Mouse (Mus musculus) left cerebral cortex, adult 2 months (tissue): ENCODE results near the gene Bmper. TPM values are rescaled to one million over a fixed set of nuclear protein-coding genes. Genes with fewer than 3 reads are reported as not detected.

Source experiments
- DNase-seq, 2 experiments: peaks; one replicate each; pipeline ENCODE4 v3.0.0; 2021 to 2022; ENCODE audit warnings: low spot score in 2 of 2, mixed read lengths in 1 of 2; ENCODE audit errors: extremely low spot score in 1 of 2
- H3K27ac ChIP-seq: fragments of 200-600 bp; 2 replicates; pipeline ENCODE4 v1.8.1; 2022
- H3K4me3 ChIP-seq: fragments of 200-600 bp; 2 replicates; pipeline ENCODE4 v1.8.1; 2022
- CTCF ChIP-seq: fragments of 200-600 bp; IDR thresholded peaks from 2 replicates; pipeline ENCODE4 v1.8.1; 2022; ENCODE audit warnings: antibody characterized with exemption, mild to moderate bottlenecking, moderate library complexity
- intact Hi-C: fragments of 180-260 bp; cut with DNase I; formaldehyde crosslinking; loops from one replicate; pipeline ENCODE4 v1.15.1; 2025
- total RNA-seq, 2 experiments: library from RNA; stranded (reverse); gene quantifications; 2 replicates each; pipeline ENCODE4 v1.2.3; 2021

The Bmper gene
- total RNA-seq, 2 experiments from 2014 or later, result 6.9 to 8.6 TPM

DNA sequence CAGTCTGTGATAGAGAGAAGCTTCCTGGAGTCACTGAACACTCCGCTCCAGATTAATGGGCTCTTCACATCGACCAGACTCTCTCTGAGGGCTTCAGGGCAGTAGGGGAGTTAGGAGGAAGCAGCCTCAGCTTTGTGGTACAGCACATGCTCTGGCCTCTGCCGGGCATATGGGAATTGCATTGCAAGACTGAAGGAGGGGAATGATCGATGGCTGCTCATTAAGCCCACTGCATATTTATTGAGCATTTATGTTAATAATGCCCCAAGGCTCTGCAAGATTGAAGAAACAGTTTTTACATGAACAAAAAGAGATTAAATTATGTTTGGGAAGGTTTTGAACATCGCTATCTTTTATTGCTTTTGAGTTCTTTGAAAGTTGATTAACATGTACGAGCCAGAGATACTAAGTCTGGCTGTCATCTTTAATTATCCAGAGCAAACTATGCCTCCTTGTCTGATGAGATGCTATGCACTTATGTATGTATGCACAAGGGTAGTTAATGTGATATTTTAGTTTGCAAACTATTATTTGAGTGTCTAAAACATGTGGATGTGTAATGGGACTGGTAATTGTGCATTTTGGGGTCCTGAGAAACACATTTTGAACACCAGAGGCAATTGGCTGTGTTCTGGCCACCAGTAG is 13.9 kb downstream of the Bmper start:
- no peak for DNase-seq
- intact Hi-C loops, result no loop called here
- Histone ChIP-seq H3K27ac (no peak overlapping the region), H3K4me3 (no peak overlapping the region)
- TF ChIP-seq CTCF, result no peak

DNA sequence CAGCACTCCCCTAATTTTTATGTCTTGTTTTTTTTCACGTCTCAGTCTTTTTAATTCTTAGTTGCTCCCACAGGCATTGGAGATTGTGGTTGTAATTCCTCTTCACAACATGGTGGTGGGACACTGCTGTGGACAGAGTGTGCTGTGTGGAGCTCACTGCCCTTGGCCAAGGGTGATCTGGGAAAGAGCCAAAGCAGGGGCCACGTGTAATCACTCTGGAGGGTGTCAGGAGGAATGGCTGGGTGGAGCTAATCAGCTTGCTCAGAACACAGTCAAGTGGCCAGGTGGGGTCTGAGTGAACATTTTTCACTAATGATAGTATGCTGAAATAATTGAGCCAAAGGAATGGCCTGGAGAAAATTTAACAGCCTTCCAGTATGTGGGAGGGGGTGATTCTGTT is 16.1 kb downstream of the Bmper start:
- Histone ChIP-seq H3K27ac (no peak overlapping the region), H3K4me3 (no peak overlapping the region)
- no peak for DNase-seq
- intact Hi-C loops, result no loop called here
- no peak for TF ChIP-seq CTCF

DNA sequence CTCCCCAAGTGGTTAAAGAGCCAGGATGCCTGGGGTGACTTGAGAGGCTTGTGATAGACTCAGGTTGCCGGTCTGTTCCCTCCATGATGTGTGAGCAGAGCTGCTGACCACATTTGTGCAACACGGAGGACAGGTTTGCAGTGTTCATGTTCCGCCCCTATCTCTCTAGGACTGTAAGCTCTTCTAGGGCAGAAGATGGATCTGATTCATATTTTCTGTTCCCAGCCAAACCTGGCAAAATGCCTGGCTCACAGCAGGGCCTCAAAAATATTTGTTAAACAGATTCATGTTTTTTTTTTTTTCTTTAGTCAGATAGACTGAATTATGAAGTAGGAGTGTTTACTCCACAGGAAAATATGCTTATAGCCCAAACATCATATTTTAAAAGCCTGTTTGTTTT is 20.0 kb downstream of the Bmper start:
- no peak for DNase-seq
- intact Hi-C loops, result no loop called here
- TF ChIP-seq CTCF, result no peak
- H3K27ac ChIP-seq, result no peak overlapping the region
- no peak overlapping the region for H3K4me3 ChIP-seq

DNA sequence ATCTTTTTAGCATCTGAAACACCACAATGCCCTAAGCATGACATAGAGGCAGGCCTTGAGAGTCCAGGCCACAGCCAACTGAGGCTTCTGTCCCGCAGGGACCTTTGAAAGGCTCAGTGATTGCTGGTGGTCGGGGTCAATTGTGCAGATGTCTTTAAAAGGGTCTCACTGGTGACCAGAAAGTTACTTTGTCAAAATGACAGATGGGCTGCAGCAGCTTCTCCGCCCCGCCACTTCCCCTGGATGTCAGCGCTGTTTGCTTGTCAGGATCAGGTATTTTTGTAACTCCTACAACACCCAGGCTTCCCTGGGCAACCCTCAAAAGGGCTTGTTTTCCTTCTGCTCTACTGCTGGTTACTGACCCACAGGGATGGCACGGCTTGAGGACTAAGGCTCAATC is 21.0 kb downstream of the Bmper start:
- no peak overlapping the region for H3K27ac ChIP-seq
- TF ChIP-seq CTCF, result no peak
- intact Hi-C loops, result no loop called here
- DNase-seq, result no peak
- no peak overlapping the region for H3K4me3 ChIP-seq

DNA sequence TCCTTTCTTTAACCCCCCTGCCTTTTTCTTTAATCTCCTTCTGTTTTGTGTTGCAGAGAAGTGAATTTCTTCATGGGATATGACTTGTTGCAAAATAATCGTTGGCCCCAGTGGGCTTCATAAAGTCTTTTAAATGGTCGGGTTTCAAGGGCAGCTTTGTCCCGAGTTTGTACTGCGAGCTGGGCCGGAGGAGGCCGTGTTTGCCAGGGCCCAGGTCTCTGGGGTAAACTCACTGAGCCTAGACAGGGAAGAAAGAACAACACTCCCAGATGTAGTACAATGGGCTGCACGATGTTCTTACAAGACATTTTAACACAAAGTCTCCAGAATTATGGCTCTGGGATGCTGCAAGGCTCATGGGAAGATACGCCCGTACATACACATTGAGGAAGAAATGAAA is 23.5 kb downstream of the Bmper start:
- no peak for TF ChIP-seq CTCF
- H3K4me3 ChIP-seq, result no peak overlapping the region
- no peak overlapping the region for H3K27ac ChIP-seq
- DNase-seq, result no peak
- intact Hi-C loops, result no loop called here

DNA sequence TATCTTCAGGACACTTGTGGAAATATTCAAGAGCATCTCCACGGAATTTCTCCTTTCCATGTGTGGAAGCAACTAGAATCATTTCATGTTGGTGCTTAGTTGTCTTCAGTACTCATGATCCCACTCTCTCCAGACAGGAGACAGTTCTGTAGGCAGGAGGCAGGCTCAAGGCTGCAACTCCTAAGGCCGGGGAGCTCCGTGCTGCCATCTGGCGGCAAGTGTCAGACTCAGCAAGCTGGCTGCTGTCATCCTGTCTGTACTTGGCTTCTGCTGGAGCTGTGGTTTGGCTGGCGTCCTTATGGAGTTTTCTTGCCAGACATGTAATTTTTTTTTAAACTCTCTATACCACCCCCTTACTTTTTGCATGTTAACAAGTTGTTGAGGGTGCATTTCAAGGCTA is 27.1 kb downstream of the Bmper start:
- DNase-seq, result peak; percentile 77 to 83
- intact Hi-C loops, result loop anchor here (1.0 to 10.0 kb wide), 3 partner anchors 223 to 693 kb away; no protein-coding TSS in a partner anchor
- Histone ChIP-seq H3K4me3 (no peak overlapping the region), H3K27ac (no peak overlapping the region)
- TF ChIP-seq CTCF, result peak; percentile 97

DNA sequence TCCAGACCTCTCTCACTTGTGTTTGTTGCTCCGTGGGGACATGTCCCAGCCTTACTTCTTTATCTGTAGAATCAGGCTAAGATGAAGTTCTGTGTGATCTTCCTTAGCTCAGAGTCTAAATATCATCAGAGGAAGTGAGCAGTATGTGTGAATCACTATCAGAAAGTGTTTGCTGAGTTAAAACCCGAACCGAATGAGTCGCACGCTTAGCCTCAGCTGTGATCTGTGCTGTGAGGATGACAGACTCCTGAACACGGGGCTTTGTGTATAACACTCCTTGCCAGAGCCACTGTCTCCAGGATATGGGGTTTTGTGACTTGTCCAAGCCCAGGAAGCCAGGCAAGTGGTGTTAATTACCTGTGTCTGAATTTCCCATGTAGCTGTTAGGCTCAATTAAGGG is 28.1 kb downstream of the Bmper start:
- intact Hi-C loops, result loop anchor here (2.0 to 10.0 kb wide), 2 partner anchors 224 to 546 kb away; no protein-coding TSS in a partner anchor
- no peak overlapping the region for H3K27ac ChIP-seq
- DNase-seq, result no peak
- no peak for TF ChIP-seq CTCF
- H3K4me3 ChIP-seq, result no peak overlapping the region

DNA sequence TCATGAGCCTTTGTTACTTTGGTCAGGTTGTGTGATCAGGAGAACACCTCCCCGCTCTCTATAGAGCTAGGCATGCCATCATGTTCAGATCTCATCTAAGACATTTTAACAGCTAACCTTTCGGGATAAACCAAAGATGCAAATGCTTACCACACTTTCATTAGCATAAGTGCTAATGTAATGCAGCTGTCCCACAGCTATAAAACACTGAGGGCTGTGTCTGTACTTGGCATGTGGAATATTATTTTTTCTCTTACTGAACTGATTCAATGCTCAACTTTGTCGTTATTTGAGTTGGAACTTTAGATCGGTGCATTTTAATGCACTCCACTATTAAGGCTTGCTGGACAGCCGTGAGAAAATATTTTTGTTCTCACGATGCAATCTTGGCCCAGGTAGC is 30.7 kb downstream of the Bmper start:
- TF ChIP-seq CTCF, result no peak
- Histone ChIP-seq H3K4me3 (no peak overlapping the region), H3K27ac (no peak overlapping the region)
- DNase-seq, result no peak
- intact Hi-C loops, result loop anchor here (10.0 kb wide), 1 partner anchor 549 kb away; no protein-coding TSS in a partner anchor

DNA sequence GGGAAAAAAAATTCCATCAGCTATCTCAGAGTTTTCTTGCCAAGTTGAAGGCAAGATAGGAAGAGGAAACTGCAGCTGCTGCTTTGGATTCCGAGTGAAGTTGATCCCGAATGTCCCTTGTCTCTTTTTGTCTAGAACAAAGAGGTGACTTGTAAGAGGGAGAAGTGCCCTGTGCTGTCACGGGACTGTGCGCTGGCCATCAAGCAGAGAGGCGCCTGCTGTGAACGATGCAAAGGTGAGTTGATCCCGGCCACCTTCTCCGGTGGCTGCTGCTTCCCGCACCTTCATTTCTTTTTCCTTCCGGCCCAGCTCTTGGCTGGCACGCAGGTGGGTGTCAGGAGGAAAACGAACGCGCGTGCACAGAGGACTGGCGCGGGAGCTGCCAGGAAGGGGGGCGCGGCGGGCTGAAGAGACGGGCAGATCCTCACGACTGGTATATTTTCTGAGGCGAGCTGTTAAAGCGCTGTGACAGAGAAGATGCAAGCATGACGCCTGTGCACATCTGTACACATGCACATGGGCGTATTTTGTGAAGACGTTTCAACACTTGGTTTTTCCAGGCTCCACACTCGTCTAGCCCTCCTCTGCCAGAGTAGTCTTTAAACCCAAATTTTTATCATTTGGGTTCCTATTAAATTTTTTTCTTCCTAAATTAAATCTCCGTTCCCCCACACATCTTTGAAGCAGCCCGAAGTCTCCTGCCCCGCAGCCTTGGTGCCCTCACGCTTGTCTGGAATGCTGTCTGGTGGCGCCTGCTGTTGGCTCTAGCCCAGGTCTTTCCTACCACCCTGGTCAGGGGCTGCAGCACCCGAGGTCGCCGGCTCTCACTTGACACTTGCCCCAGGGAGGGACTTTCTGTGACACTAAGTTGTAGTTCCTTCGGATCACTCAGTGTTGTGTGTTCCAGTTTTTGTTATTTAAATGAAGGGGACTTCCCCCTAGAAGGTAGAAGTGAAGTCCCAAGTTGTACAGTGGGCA is 31.6 kb downstream of the Bmper start:
- Histone ChIP-seq H3K27ac (no peak overlapping the region), H3K4me3 (peak overlapping the region; percentile 45)
- no peak for TF ChIP-seq CTCF
- DNase-seq, result peak in 1 of 2 experiments; percentile 40
- intact Hi-C loops, result loop anchor here (10.0 kb wide), 1 partner anchor 550 kb away; no protein-coding TSS in a partner anchor

DNA sequence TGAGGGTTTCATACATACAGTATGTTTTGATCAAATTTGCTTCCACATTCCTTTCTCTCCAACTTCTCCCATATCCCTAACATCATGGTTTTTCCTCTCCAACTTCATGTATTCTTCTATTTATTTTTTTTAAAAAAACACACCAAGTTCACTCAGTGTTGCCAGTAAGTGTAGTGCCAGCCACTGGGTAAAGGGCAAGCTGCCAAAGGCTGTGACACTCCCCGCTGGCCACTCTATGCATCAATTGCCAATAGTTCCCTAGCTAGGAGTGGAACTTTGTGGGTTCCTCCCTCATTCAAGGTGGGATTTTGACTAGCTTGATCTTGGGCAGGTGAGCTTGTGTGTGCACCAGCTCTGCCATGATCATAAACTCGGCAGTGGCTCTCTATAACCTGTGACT is 33.0 kb downstream of the Bmper start:
- no peak for TF ChIP-seq CTCF
- H3K27ac ChIP-seq, result no peak overlapping the region
- no peak overlapping the region for H3K4me3 ChIP-seq
- DNase-seq, result no peak
- intact Hi-C loops, result loop anchor here (10.0 kb wide), 1 partner anchor 551 kb away; no protein-coding TSS in a partner anchor

DNA sequence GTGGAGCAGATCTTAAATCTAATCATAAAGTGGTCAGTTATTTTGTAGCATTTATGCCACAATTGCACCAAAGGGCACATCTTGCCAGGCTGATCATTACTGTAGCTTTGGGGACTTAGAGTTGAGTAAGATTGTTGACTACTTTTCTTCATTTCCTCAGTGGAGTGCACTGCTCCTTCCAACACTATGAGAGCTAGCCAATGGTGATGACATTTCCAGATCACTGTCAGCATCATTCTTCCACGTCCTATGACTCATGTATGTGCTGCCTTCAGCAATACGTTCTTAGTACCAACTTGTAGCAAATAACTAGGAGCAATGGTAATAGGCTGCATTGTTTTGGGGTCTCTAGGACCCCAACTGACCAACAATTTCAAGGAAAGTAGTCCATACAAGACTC is 33.7 kb downstream of the Bmper start:
- H3K4me3 ChIP-seq, result no peak overlapping the region
- H3K27ac ChIP-seq, result no peak overlapping the region
- no peak for TF ChIP-seq CTCF
- DNase-seq, result no peak
- intact Hi-C loops, result loop anchor here (10.0 kb wide), 1 partner anchor 552 kb away; no protein-coding TSS in a partner anchor

DNA sequence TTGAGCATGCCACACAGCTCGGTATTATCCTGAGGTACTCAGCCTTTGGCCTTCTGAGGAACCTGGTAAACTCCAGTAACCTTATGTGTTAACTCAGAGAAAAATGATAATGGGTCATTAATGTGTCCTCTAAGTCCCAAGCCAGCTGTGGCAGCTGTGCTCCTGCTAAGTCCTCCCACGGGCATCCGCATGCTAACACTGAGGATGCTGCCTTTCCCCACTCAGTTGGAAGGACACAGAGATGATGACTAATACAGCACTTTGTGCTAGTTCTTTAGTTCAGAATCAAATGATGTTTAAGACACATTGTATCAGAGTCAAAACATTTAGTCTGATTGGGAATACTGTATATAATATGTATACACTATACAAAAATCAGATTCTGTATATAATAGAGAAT is 39.0 kb downstream of the Bmper start:
- no peak overlapping the region for H3K27ac ChIP-seq
- no peak for DNase-seq
- intact Hi-C loops, result no loop called here
- H3K4me3 ChIP-seq, result no peak overlapping the region
- TF ChIP-seq CTCF, result no peak
